Comparison of ENCODE assay signal across 32 mouse cellular contexts in the genomic region with DNA sequence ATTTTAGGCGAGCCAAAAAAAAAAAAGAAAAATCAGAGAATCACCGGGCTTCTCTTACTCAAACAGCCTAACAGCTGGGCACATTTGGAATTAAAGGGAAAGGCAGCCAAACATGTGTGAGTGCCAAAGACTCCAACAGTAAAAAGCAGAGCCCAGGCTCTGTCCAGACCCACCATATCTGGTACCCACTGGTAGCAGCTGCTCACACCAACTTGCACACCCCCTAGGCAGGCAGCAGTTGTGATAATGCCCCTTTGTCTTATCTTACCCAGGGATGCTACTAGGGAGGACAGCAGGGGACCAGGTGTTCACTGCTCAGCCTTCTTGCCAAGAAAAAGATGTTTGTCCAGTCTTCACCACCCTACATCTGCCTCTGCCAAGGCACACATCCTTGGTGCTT.
"Had no signal": no experiment of that assay in that cellular context is flagged by ENCODE, and none has a peak within 500 bp of the region (broad histone marks: within the 10 kb centered on the region; RNA-seq: fewer than 3 reads in every experiment).

No protein-coding gene starts in this region.

- H3K4me3 ChIP-seq: limb, embryonic 10.5 days; limb, embryonic 12.5 days; limb, embryonic 13.5 days; limb, embryonic 15.5 days; liver, embryonic 12.5 days; liver, embryonic 13.5 days; liver, embryonic 15.5 days; lung, embryonic 15.5 days; megakaryocyte, embryonic 14.5 days; midbrain, embryonic 10.5 days; midbrain, embryonic 12.5 days; midbrain, embryonic 13.5 days; midbrain, embryonic 15.5 days; myocyte; neural tube, embryonic 12.5 days had no signal

- ATAC-seq: liver, embryonic 12.5 days; liver, postnatal 0 days; lung, postnatal 0 days; midbrain, embryonic 13.5 days; midbrain, embryonic 15.5 days; midbrain, embryonic 16.5 days had no signal

- H3K27ac ChIP-seq: limb, embryonic 10.5 days; limb, embryonic 12.5 days; limb, embryonic 13.5 days; limb, embryonic 15.5 days; liver, embryonic 12.5 days; liver, embryonic 13.5 days; liver, embryonic 14.5 days; liver, embryonic 15.5 days; lung, embryonic 15.5 days; macrophage; midbrain, embryonic 10.5 days; midbrain, embryonic 12.5 days; midbrain, embryonic 13.5 days; midbrain, embryonic 15.5 days; neural tube, embryonic 12.5 days had no signal

- H3K4me2 ChIP-seq: limb, embryonic 12.5 days; limb, embryonic 13.5 days; limb, embryonic 15.5 days; liver, embryonic 11.5 days; liver, embryonic 12.5 days; liver, embryonic 13.5 days; liver, embryonic 15.5 days; lung, embryonic 14.5 days; lung, embryonic 15.5 days; midbrain, embryonic 11.5 days; midbrain, embryonic 12.5 days; midbrain, embryonic 13.5 days; midbrain, embryonic 15.5 days; neural tube, embryonic 12.5 days had no signal

- H3K4me1 ChIP-seq: limb, embryonic 10.5 days; limb, embryonic 12.5 days; limb, embryonic 13.5 days; limb, embryonic 15.5 days; liver, embryonic 12.5 days; liver, embryonic 13.5 days; liver, embryonic 15.5 days; lung, embryonic 15.5 days; midbrain, embryonic 13.5 days; neural tube, embryonic 12.5 days had no signal

- DNase-seq: left cerebral cortex, postnatal 4 days; liver; liver, embryonic 13.5 days; liver, postnatal 0 days; lung, adult 18-20 months; lung, adult 2 months; lung, embryonic 14.5 days; lung, postnatal 10 days; lung, postnatal 14 days; lung, postnatal 36 days; lung, postnatal 4 days; midbrain, embryonic 14.5 days had no signal

- H3K27me3 ChIP-seq: limb, embryonic 12.5 days; limb, embryonic 13.5 days; limb, embryonic 15.5 days; liver, embryonic 12.5 days; liver, embryonic 13.5 days; liver, embryonic 15.5 days; lung, embryonic 15.5 days; midbrain, embryonic 12.5 days; midbrain, embryonic 13.5 days; midbrain, embryonic 15.5 days; neural tube, embryonic 12.5 days had no signal

- H3K9me3 ChIP-seq: limb, embryonic 10.5 days; limb, embryonic 12.5 days; limb, embryonic 13.5 days; limb, embryonic 15.5 days; liver, embryonic 12.5 days; liver, embryonic 13.5 days; liver, embryonic 15.5 days; lung, embryonic 15.5 days; midbrain, embryonic 10.5 days; midbrain, embryonic 12.5 days; midbrain, embryonic 13.5 days; midbrain, embryonic 15.5 days; neural tube, embryonic 12.5 days had no signal

- H3K36me3 ChIP-seq: midbrain, embryonic 12.5 days; midbrain, embryonic 13.5 days; midbrain, embryonic 15.5 days had no signal

- H3K9ac ChIP-seq: limb, embryonic 12.5 days; limb, embryonic 13.5 days; limb, embryonic 15.5 days; liver, embryonic 12.5 days; liver, embryonic 13.5 days; liver, embryonic 14.5 days; liver, embryonic 15.5 days; liver, postnatal 0 days; lung, embryonic 14.5 days; lung, embryonic 15.5 days; midbrain, embryonic 12.5 days; midbrain, embryonic 13.5 days; midbrain, embryonic 15.5 days; neural tube, embryonic 12.5 days had no signal
